Mouse (Mus musculus) liver, embryonic 13.5 days (tissue): Measurements from ENCODE around the gene Gcnt2. TPM values are rescaled to one million over a fixed set of nuclear protein-coding genes. Genes with fewer than 3 reads are reported as not detected.
"Not testable (repeated sequence)": the region's sequence is repeated elsewhere in the genome, so short reads cannot be mapped to it uniquely, and the experiment has no call there.

Source experiments
- ATAC-seq: fragments of 200-750 bp; cut with Nextera tagmentation; 2 replicates; pipeline ENCODE4 v1.8.0; 2017; ENCODE audit warnings: low read depth, mild to moderate bottlenecking, moderate number of reproducible peaks, moderate library complexity
- DNase-seq: peaks from one replicate; pipeline ENCODE4 v3.0.0; 2022
- H3K27ac ChIP-seq: fragments of 300-500 bp; sonication (generic); 2 replicates; pipeline ENCODE4 v1.5.1; 2015; ENCODE audit warnings: moderate library complexity, mild to moderate bottlenecking, inconsistent platforms
- H3K27me3 ChIP-seq: fragments of 300-500 bp; sonication (generic); 2 replicates; pipeline ENCODE4 v1.6.1; 2015; ENCODE audit warnings: mild to moderate bottlenecking, inconsistent platforms
- H3K36me3 ChIP-seq: fragments of 300-500 bp; sonication (generic); 2 replicates; pipeline ENCODE4 v1.6.1; 2015; ENCODE audit warnings: mild to moderate bottlenecking, inconsistent platforms
- H3K4me1 ChIP-seq: fragments of 300-500 bp; sonication (generic); replicated peaks from 2 replicates; pipeline ENCODE4 v1.6.1; 2015; ENCODE audit warnings: inconsistent platforms
- H3K4me2 ChIP-seq: fragments of 300-500 bp; sonication (generic); 2 replicates; pipeline ENCODE4 v1.6.1; 2015; ENCODE audit warnings: inconsistent platforms, mild to moderate bottlenecking, moderate library complexity
- H3K4me3 ChIP-seq: fragments of 300-500 bp; sonication (generic); replicated peaks from 2 replicates; pipeline ENCODE4 v1.5.1; 2015; ENCODE audit warnings: mild to moderate bottlenecking, inconsistent platforms
- H3K9ac ChIP-seq: fragments of 300-500 bp; sonication (generic); 2 replicates; pipeline ENCODE4 v1.6.1; 2015; ENCODE audit warnings: mild to moderate bottlenecking, inconsistent platforms
- H3K9me3 ChIP-seq: fragments of 300-500 bp; sonication (generic); replicated peaks from 2 replicates; pipeline ENCODE4 v1.6.1; 2016; ENCODE audit warnings: inconsistent platforms
- WGBS: fragments of 180-500 bp; shearing (Covaris S2); methylation state at CpG from one replicate; pipeline ENCODE4 v1.1.7; 2015; ENCODE audit not compliant: insufficient replicate concordance; 5-methylcytosine and 5-hydroxymethylcytosine counted together
- polyA plus RNA-seq: library from polyadenylated mRNA; unstranded; fragments of >200 nt; fragmentation: Nextera tagmentation; extraction: Ambion mirVana; gene quantifications from 2 replicates; pipeline ENCODE4 v1.2.1, GENCODE M21; 2015

Gcnt2 gene
- polyA plus RNA-seq, 1 experiment from 2014 or later = 0.77 TPM

- WGBS = 56% methylated on average over 7 of the region's 7 CpGs
These were observed 32.5 kb downstream of the Gcnt2 start for GRCm38 (mm10) chr13:40892043-40892442.

DNA sequence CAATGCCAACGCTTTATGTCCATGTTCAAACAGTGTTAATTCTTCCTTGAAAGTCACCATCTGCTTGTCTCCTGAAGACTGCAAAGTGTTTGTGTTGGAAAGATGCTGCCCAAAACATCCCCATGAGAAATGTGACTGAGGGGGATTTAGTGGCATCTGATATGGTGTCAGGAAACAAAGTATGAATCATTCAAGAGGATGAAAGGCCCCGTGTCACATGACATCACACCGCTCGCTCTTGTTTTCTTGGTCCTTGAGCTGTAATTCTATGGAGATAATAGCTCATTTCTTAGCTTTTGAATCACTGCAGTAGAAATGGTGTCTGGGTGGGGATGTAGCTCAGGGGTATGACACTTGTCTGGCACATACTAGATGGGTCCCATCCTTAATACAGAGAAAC is 33.0 kb downstream of the Gcnt2 start:
- Histone ChIP-seq H3K36me3 (no peaks in the 10 kb centered on the region), H3K27me3 (peaks cover 7% of the 10 kb centered on the region), H3K9me3 (no peaks in the 10 kb centered on the region), H3K9ac (no peak overlapping the region), H3K4me3 (no peak overlapping the region), H3K4me2 (no peak overlapping the region), H3K27ac (no peak overlapping the region), H3K4me1 (0 out of 2 replicates have a peak, but pooled peaks cover 1% of the 10 kb centered on the region)
- no peak for ATAC-seq
- WGBS = 61% methylated on average over 4 of the region's 4 CpGs
- DNase-seq = no peak

More at GRCm38 (mm10) chr13:40892043-40892442, 32.5 kb downstream of the Gcnt2 start:
- Histone ChIP-seq H3K27me3 (peaks cover 12% of the 10 kb centered on the region), H3K9ac (no peak overlapping the region), H3K4me3 (no peak overlapping the region), H3K9me3 (no peaks in the 10 kb centered on the region), H3K4me1 (peaks cover 5% of the 10 kb centered on the region; the same call in 1 of the 2 replicates), H3K27ac (no peak overlapping the region), H3K36me3 (no peaks in the 10 kb centered on the region), H3K4me2 (no peak overlapping the region)
- DNase-seq (no peak), ATAC-seq (no peak)

- H3K27ac ChIP-seq = no peak overlapping the region
- H3K36me3 ChIP-seq = no peaks in the 10 kb centered on the region
- ATAC-seq = no peak
These were observed 34.0 kb downstream of the Gcnt2 start for GRCm38 (mm10) chr13:40893573-40893972.

DNA sequence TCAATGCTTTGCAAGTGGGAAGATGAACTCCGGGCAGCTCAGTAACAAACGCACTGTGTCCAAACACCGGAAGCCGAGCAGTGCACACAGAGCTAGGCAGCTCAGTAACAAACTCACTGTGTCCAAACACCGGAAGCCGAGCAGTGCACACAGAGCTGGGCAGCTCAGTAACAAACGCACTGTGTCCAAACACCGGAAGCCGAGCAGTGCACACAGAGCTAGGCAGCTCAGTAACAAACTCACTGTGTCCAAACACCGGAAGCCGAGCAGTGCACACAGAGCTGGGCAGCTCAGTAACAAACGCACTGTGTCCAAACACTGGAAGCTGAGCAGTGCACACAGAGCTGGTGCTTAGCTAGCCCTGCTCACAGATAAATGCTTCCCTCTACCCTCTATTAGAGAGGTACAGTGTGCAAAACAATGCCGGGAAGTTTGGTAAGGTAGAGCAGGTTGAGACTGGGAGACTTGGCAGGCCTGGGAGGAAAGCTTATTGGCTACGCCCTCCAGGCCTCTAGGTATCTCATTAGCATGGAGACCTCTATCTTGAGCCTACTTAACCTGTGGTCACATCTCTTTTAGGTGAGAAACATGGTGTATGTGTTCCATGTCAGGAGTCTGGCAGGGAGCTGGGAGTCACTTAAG is 38.6 kb downstream of the Gcnt2 start:
- H3K4me2 ChIP-seq, H3K9ac ChIP-seq, H3K9me3 ChIP-seq, DNase-seq, H3K4me1 ChIP-seq, H3K36me3 ChIP-seq, H3K4me3 ChIP-seq, H3K27me3 ChIP-seq: not testable (repeated sequence)
- 0 out of 2 replicates have a peak overlapping the region, but pooled peaks have one; percentile 18 for H3K27ac ChIP-seq
- ATAC-seq = peak; percentile 43; the same call in 1 of the 2 replicates
- 62% methylated on average over 14 of the region's 14 CpGs for WGBS

More at GRCm38 (mm10) chr13:40893573-40893972, 34.0 kb downstream of the Gcnt2 start:
- H3K27me3 ChIP-seq = no peaks in the 10 kb centered on the region
- WGBS = 58% methylated on average over 3 of the region's 3 CpGs
- H3K4me2 ChIP-seq = no peak overlapping the region
- H3K4me3 ChIP-seq = no peak overlapping the region
- no peaks in the 10 kb centered on the region for H3K9me3 ChIP-seq
- 0 out of 2 replicates have a peak, but pooled peaks cover 3% of the 10 kb centered on the region for H3K4me1 ChIP-seq
- no peak for DNase-seq
- H3K9ac ChIP-seq = no peak overlapping the region

DNA sequence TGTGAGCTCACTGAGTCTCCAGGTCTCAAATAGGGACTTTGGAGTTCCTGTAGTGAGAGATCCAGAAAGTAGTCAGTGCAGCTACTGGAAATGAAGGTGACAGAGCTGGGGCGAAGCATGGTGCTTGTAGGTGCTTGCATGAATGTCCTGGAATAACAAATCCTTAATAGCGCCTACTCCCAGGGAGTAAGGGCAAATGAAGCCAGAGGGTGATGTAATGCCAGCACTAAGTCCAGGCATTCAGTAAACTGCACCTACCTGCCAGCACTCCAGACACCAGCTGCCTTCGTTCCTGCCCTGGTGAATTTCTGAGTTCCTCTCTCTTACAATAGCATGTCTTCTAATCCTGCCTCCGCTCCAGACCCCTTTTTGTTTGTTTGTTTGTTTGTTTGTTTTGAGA is 39.1 kb downstream of the Gcnt2 start:
- no peak overlapping the region for H3K9ac ChIP-seq
- DNase-seq = no peak
- no peak overlapping the region for H3K4me3 ChIP-seq
- no peaks in the 10 kb centered on the region for H3K9me3 ChIP-seq
- H3K27me3 ChIP-seq = no peaks in the 10 kb centered on the region
- ATAC-seq = 0 out of 2 replicates have a peak, but pooled peaks have one; percentile 5
- no peak overlapping the region for H3K27ac ChIP-seq
- H3K36me3 ChIP-seq = no peaks in the 10 kb centered on the region
- H3K4me2 ChIP-seq = no peak overlapping the region
- WGBS = 68% methylated on average over 4 of the region's 4 CpGs
- H3K4me1 ChIP-seq = peaks cover 3% of the 10 kb centered on the region; the same call in 1 of the 2 replicates

DNA sequence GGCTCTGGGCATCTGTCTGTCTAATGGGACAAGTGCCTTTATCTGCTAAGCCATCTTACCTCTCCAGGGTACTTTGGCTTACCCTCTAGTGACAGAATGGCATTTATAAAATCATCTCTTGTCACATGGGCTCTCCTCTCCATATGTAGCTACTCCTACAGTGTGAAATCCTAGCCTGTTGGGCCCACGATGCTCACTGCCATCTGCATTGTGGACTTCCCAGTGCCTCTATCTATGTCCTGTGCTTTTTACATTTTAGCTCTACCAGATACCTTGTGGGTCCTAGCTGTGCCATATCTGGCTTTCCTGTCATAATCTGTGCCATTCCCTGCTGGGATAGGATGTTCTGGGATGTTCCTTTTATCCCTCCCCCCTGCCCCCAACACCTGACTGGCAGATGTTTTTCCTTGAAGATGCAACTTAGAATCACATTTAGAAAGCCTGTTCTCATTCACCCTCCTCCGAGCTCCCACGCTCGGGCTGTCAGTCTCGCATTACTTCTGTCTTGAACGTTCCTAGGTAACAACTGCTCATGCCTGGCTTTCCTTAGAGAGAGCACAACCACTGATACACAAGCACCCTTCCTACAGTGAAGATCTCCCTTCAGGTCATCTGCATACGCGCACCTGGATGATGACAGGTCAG is 39.9 kb downstream of the Gcnt2 start:
- H3K4me2 ChIP-seq = no peak overlapping the region
- no peaks in the 10 kb centered on the region for H3K9me3 ChIP-seq
- ATAC-seq (no peak), DNase-seq (no peak)
- peaks cover 3% of the 10 kb centered on the region; the same call in 1 of the 2 replicates for H3K4me1 ChIP-seq
- H3K4me3 ChIP-seq = no peak overlapping the region
- H3K9ac ChIP-seq = no peak overlapping the region
- WGBS = 29% methylated on average over 8 of the region's 8 CpGs
- no peak overlapping the region; the same call in 1 of the 2 replicates for H3K27ac ChIP-seq
- H3K27me3 ChIP-seq = no peaks in the 10 kb centered on the region
- H3K36me3 ChIP-seq = no peaks in the 10 kb centered on the region

DNA sequence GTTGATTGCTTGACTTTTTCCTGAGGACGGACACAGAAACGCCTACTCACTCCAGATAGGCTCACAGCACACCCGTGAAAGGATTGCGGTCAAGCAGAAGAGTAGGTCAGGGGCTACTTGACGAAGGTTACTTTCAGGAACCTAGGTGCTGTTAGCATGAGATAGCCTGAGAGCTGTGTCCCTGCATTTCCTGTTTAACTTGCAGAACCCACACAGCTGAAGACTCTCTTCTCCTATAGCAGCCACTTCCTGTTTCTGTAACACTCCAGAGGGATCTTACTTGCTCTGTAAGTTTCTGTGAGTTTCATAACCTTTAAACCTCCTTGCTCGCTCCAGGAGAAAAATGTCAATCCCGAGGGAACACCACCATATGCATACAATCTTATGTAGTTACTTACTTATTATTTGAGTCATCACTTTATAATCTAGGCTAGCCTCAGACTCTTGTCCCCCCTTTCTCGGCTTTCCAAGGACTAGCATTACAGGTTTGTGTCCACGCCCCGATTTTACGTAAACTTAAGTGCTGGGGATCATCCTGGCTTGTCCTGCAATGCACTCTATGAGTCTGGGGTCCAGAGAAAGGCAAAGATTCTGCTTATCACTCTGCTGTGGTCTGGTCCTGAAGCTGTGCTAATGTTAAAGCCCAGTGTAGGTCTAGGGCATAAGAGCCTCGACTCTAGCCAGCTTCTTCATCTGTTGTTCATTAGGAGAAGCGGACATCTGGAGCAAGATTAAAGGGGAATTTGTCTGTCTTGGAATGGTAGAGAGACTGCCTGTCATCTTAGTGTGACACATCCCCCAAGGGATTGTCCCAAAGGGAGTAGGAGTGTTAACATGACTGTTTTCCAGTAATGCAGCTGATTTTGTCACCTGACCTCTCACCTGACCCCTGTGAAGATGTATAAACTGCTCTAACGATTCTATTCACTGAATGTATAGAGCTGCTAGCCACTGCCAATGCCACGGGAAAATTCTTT is 40.7 kb downstream of the Gcnt2 start:
- Histone ChIP-seq H3K27ac (no peak overlapping the region), H3K4me2 (no peak overlapping the region), H3K4me3 (no peak overlapping the region), H3K9me3 (no peaks in the 10 kb centered on the region), H3K27me3 (no peaks in the 10 kb centered on the region), H3K9ac (no peak overlapping the region), H3K36me3 (no peaks in the 10 kb centered on the region), H3K4me1 (peaks cover 3% of the 10 kb centered on the region; the same call in 1 of the 2 replicates)
- ATAC-seq (no peak), DNase-seq (no peak)
- 35% methylated on average over 15 of the region's 15 CpGs for WGBS

GRCm38 (mm10) chr13:40901263-40901662 is 41.7 kb downstream of the Gcnt2 start:
- no peak overlapping the region for H3K4me2 ChIP-seq
- ATAC-seq (no peak), DNase-seq (no peak)
- H3K9ac ChIP-seq = no peak overlapping the region
- H3K27ac ChIP-seq = no peak overlapping the region
- H3K36me3 ChIP-seq = no peaks in the 10 kb centered on the region
- WGBS = 64% methylated on average over 5 of the region's 5 CpGs
- H3K9me3 ChIP-seq = no peaks in the 10 kb centered on the region
- H3K4me1 ChIP-seq = peaks cover 3% of the 10 kb centered on the region; the same call in 1 of the 2 replicates
- H3K4me3 ChIP-seq = no peak overlapping the region
- H3K27me3 ChIP-seq = no peaks in the 10 kb centered on the region

GRCm38 (mm10) chr13:40901831-40902459 is 42.4 kb downstream of the Gcnt2 start:
- DNase-seq (no peak), ATAC-seq (no peak)
- Histone ChIP-seq H3K4me1 (peaks cover 3% of the 10 kb centered on the region), H3K4me3 (no peak overlapping the region), H3K9me3 (no peaks in the 10 kb centered on the region), H3K4me2 (no peak overlapping the region), H3K36me3 (no peaks in the 10 kb centered on the region), H3K9ac (no peak overlapping the region), H3K27ac (no peak overlapping the region), H3K27me3 (no peaks in the 10 kb centered on the region)
- 65% methylated on average over 12 of the region's 12 CpGs for WGBS

DNA sequence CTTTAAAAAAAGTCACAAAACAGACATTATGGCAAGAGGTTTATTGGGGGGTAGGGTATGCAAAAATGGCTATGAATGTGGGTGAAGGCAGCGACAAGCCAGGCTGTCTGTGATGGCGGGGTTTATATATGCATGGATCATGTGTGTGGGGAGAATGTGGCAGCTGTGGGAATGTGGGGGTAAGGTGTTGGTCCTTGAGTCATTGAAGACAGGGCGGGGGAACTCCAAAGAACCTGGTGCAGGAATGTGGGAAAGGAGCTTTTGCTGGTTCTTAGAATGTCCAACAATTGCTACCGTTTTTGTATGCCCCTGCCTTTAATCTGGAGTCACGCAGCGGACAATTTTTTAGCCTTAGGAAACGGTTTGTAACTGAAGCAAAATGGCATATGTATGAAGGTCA is 44.5 kb downstream of the Gcnt2 start:
- Histone ChIP-seq H3K4me2 (no peak overlapping the region), H3K9me3 (no peaks in the 10 kb centered on the region), H3K4me3 (no peak overlapping the region), H3K4me1 (peaks cover 7% of the 10 kb centered on the region), H3K36me3 (no peaks in the 10 kb centered on the region), H3K27me3 (no peaks in the 10 kb centered on the region), H3K9ac (no peak overlapping the region), H3K27ac (no peak overlapping the region)
- 78% methylated on average over 7 of the region's 7 CpGs for WGBS
- no peak for ATAC-seq
- no peak for DNase-seq
